Mouse (Mus musculus) c-Kit-positive CD71-negative TER-119-negative erythroid progenitor cells, embryonic 14.5 days (primary cell): Measurements from ENCODE around the gene D330045A20Rik.
"Not testable (repeated sequence)": the region's sequence is repeated elsewhere in the genome, so short reads cannot be mapped to it uniquely, and the experiment has no call there.

Experiments
- DNase-seq: peaks from one replicate; pipeline ENCODE4 v3.0.0-alpha.2; 2013; ENCODE audit warnings: low read depth

Gene D330045A20Rik

GRCm38 (mm10) chrX:139578649-139579278, 98.6 kb downstream of the D330045A20Rik start:
- DNase-seq: no peak

- no peak for DNase-seq
These were observed 103.4 kb downstream of the D330045A20Rik start for GRCm38 (mm10) chrX:139583616-139584015.

GRCm38 (mm10) chrX:139586676-139587075, 106.5 kb downstream of the D330045A20Rik start:
- not testable (repeated sequence) for DNase-seq

- no peak for DNase-seq
These were observed 116.2 kb downstream of the D330045A20Rik start for GRCm38 (mm10) chrX:139596404-139596803.
